Mouse (Mus musculus) megakaryocyte, embryonic 14.5 days (primary cell): ENCODE measurements around the gene Mad1l1.

Source experiments
- FLI1 ChIP-seq: IDR thresholded peaks from 2 replicates; pipeline ENCODE4 v1.6.1; 2012; ENCODE audit warnings: low read length, inconsistent platforms, mixed read lengths
- GATA1 ChIP-seq: IDR thresholded peaks from 3 replicates; pipeline ENCODE4 v1.6.1; 2012; ENCODE audit warnings: mixed read lengths, low read length, inconsistent platforms, borderline replicate concordance

DNA sequence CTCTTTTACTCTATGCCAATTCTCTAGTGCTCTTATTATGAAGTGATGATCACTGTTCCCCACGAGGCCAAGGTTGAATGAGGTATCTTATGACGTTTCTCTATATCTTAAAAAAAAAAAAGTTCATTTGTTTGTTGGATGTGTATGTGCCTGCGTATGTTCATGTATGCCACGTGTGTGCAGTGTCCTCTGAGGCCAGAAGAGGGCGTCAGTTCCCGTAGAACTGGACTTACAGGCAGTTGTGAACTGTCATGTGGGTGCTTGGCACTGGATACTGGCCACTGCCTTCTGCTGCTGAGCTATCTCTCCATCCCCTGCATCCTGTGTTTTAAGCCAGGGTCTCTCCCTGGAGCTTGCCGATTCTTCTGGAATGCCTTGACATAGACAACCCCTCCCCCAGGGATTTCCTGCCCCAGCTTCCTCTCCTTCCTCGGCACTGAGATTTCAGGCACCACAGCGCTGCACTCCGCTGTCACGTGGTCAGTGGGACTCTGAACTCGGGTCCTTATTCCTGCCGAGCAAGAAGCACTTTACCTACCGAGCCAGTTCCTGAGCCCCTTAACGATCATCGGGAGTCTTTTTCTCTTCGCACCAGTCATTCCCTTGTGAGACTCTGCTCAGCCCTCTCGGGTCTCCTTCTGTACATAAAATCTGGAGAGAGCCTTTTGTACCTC lies 336.1 kb downstream of the Mad1l1 start:
- TF ChIP-seq GATA1 (no peak), FLI1 (no peak)
